Mouse (Mus musculus): ENCODE data around the gene Rpl29. TPM values are rescaled to one million over a fixed set of nuclear protein-coding genes. Genes with fewer than 3 reads are reported as not detected.

Rpl29 gene
- total and polyA plus RNA-seq, 3 experiments, result 1,058 to 1,867 (median 1,257) TPM

DNA sequence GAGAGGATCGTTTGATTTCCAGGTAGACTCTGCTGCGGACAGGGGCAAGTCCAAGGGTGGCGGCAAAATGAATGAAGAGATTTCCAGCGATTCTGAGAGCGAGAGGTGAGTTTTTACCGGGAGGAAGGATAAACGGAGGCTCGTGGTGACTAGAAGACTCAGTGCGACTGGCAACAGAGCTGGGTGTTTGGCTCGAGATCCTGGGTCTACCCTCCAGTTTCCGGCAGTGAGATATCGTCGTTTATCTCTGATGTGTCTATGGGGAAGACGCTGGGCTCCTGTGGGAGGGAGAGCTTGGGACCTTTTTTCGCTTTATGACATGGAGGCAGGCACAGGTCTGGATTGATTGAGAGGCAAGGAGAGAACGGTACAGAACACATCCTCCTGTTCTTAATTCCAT, 48.4 kb downstream of the Rpl29 start:
- H3K4me1 ChIP-seq (ENCODE audit: control insufficient read depth in 1 of 2, insufficient read depth in 2 of 2), result peaks cover 6 to 62% of the 10 kb centered on the region in 2 experiments
- no peaks in the 10 kb centered on the region for H3K9me3 ChIP-seq (replicated peaks; ENCODE audit: low read length)
- H3K4me2 ChIP-seq (ENCODE audit: insufficient read depth, low read depth, poor library complexity, severe bottlenecking), result peak overlapping the region; percentile 65
- peaks cover 26% of the 10 kb centered on the region for H3K79me2 ChIP-seq (replicated peaks; ENCODE audit: control insufficient read depth, extremely low read depth, insufficient read depth, poor library complexity, severe bottlenecking)
- DNase-seq (ENCODE audit: extremely low read depth), result no peak
- dilution Hi-C loops (cut with MboI; ENCODE audit: extremely low pct_ligation_motif_present, extremely low pct_unique_long_range_greater_than_20kb, low sequenced_read_pairs), result no loop called here
- peak overlapping the region; percentile 77 to 92 (median 91) for H3K4me3 ChIP-seq (replicated peaks in 1 of 3; ENCODE audit: low read depth in 2 of 3, low read length in 2 of 3, poor library complexity in 1 of 3)
- no peak overlapping the region for H3K27ac ChIP-seq (ENCODE audit: insufficient read depth, low read depth)
- in situ Hi-C loops (cut with MboI; ENCODE audit: low pct_ligation_motif_present, low pct_unique_long_range_greater_than_20kb, low sequenced_read_pairs), result loop anchor here (5.0 kb wide), 1 partner anchor 40 kb away; the partner anchor contains the start of gene Acy1
- H3K9ac ChIP-seq (ENCODE audit: insufficient read depth, low read depth), result peak overlapping the region; percentile 74
- H3K36me3 ChIP-seq (replicated peaks in 1 of 2; ENCODE audit: control insufficient read depth in 1 of 2, insufficient read depth in 1 of 2, low read length in 1 of 2), result peaks cover 30 to 52% of the 10 kb centered on the region in 2 experiments
- TF ChIP-seq NRF1 (IDR thresholded peaks at IDR 0.05; ENCODE audit: low read depth, low read length) (no peak), MAFK (IDR thresholded peaks at IDR 0.05; ENCODE audit: insufficient replicate concordance, low read length) (no peak), SMC3 (IDR thresholded peaks at IDR 0.05; ENCODE audit: low read depth, low read length) (no peak), MEF2A (IDR thresholded peaks at IDR 0.05; ENCODE audit: borderline replicate concordance, low read depth, low read length) (no peak), GABPA (IDR thresholded peaks at IDR 0.05; ENCODE audit: insufficient replicate concordance, low read depth, low read length) (no peak), POLR2AphosphoS2 (IDR thresholded peaks at IDR 0.05; ENCODE audit: low read depth, low read length) (no peak), PAX5 (IDR thresholded peaks at IDR 0.05; ENCODE audit: low read length) (no peak), ZC3H11A (IDR thresholded peaks at IDR 0.05; ENCODE audit: low read depth, low read length) (no peak), ZNF384 (IDR thresholded peaks at IDR 0.05; ENCODE audit: low read depth, low read length) (no peak), ETS1 (conservative IDR thresholded peaks at IDR 0.05; ENCODE audit: low read depth, low read length) (no peak), JUND (conservative IDR thresholded peaks at IDR 0.05; ENCODE audit: low read depth, low read length) (no peak), HCFC1 (IDR thresholded peaks at IDR 0.05; ENCODE audit: low read depth, low read length) (no peak), TBP (conservative IDR thresholded peaks at IDR 0.05; ENCODE audit: low read depth, low read length) (no peak), RAD21 (IDR thresholded peaks at IDR 0.05; ENCODE audit: low read depth, low read length) (no peak), NELFE (IDR thresholded peaks at IDR 0.05; ENCODE audit: low read depth, low read length) (no peak), CHD2 (IDR thresholded peaks at IDR 0.05; ENCODE audit: low read length) (no peak), CTCF (conservative IDR thresholded peaks at IDR 0.05 in 1 of 2, IDR thresholded peaks at IDR 0.05 in 1 of 2; ENCODE audit: low read depth in 2 of 2, low read length in 2 of 2) (no peak), SIN3A (IDR thresholded peaks at IDR 0.05; ENCODE audit: low read length) (no peak)
- no peaks in the 10 kb centered on the region for H3K27me3 ChIP-seq (replicated peaks)

GRCm38 (mm10) chr9:106478101-106478500, 48.8 kb downstream of the Rpl29 start:
- Histone ChIP-seq H3K36me3 (replicated peaks in 1 of 2; ENCODE audit: control insufficient read depth in 1 of 2, insufficient read depth in 1 of 2, low read length in 1 of 2) (peaks cover 34 to 52% of the 10 kb centered on the region in 2 experiments), H3K4me2 (ENCODE audit: insufficient read depth, low read depth, poor library complexity, severe bottlenecking) (peak overlapping the region; percentile 65), H3K9me3 (replicated peaks; ENCODE audit: low read length) (no peaks in the 10 kb centered on the region), H3K27ac (ENCODE audit: insufficient read depth, low read depth) (no peak overlapping the region), H3K79me2 (replicated peaks; ENCODE audit: control insufficient read depth, extremely low read depth, insufficient read depth, poor library complexity, severe bottlenecking) (peaks cover 26% of the 10 kb centered on the region), H3K4me1 (ENCODE audit: control insufficient read depth in 1 of 2, insufficient read depth in 2 of 2) (peaks cover 6 to 57% of the 10 kb centered on the region in 2 experiments), H3K9ac (ENCODE audit: insufficient read depth, low read depth) (peak overlapping the region; percentile 74; the same call in 1 of the 2 replicates), H3K27me3 (replicated peaks) (no peaks in the 10 kb centered on the region), H3K4me3 (replicated peaks in 1 of 3; ENCODE audit: low read depth in 2 of 3, low read length in 2 of 3, poor library complexity in 1 of 3) (peak overlapping the region; percentile 77 to 92 (median 91))
- in situ Hi-C loops (cut with MboI; ENCODE audit: low pct_ligation_motif_present, low pct_unique_long_range_greater_than_20kb, low sequenced_read_pairs), result loop anchor here (5.0 kb wide), 1 partner anchor 41 kb away; the partner anchor contains the start of gene Acy1
- dilution Hi-C loops (cut with MboI; ENCODE audit: extremely low pct_ligation_motif_present, extremely low pct_unique_long_range_greater_than_20kb, low sequenced_read_pairs), result no loop called here
- TF ChIP-seq TCF12 (IDR thresholded peaks at IDR 0.05; ENCODE audit: low read depth, low read length) (no peak), CTCF (conservative IDR thresholded peaks at IDR 0.05 in 1 of 2, IDR thresholded peaks at IDR 0.05 in 1 of 2; ENCODE audit: low read depth in 2 of 2, low read length in 2 of 2) (no peak), JUND (conservative IDR thresholded peaks at IDR 0.05; ENCODE audit: low read depth, low read length) (no peak), PAX5 (IDR thresholded peaks at IDR 0.05; ENCODE audit: low read length) (no peak), BHLHE40 (IDR thresholded peaks at IDR 0.05; ENCODE audit: low read depth, low read length) (no peak), HCFC1 (IDR thresholded peaks at IDR 0.05; ENCODE audit: low read depth, low read length) (no peak), ZNF384 (IDR thresholded peaks at IDR 0.05; ENCODE audit: low read depth, low read length) (no peak), MAX (IDR thresholded peaks at IDR 0.05; ENCODE audit: low read length) (no peak)
- DNase-seq (ENCODE audit: extremely low read depth), result no peak

All from CH12.LX (cell line).